Mouse (Mus musculus) left cerebral cortex, adult 9 months (tissue): ENCODE measurements at regions not wholly inside any gene's neighbourhood (a gene's known extent, or its start where the extent isn't known, plus 50 kb on each side); places are given as distances from the start of the nearest gene placed in this dataset.

Source experiments
- DNase-seq, 2 experiments: peaks; one replicate each; pipeline ENCODE4 v3.0.0; 2022; ENCODE audit warnings: low spot score in 2 of 2

DNA sequence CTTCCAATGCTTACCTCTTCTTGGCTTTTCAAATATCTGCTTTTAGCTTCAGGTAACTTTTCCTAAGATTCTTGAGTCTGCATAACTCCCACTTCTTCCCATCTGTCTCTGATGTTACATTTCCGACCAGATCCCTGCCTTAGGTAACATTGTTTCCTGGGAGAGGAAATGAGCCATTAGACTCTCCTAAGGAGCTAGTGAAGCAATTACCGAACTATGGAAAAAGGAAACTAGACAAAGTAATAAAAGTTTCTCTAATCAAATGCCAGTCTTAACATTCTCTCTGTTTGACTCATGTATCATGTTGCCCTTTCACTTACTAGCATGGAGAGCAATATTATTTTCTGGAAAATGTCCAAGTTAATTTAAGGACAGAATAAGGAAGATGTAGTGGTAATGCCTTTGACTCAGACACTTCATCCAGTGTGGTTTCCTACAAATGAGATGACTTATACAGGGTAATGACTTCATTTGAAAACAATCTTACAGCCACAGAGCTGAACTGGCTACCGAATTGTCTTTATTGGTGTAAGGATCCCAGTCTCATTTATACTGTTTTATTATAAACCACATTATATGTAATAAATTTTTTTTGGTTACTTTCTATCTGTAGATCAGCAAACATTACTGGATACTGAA lies 263.8 kb upstream of the Fam84a start:
- DNase-seq: no peak

DNA sequence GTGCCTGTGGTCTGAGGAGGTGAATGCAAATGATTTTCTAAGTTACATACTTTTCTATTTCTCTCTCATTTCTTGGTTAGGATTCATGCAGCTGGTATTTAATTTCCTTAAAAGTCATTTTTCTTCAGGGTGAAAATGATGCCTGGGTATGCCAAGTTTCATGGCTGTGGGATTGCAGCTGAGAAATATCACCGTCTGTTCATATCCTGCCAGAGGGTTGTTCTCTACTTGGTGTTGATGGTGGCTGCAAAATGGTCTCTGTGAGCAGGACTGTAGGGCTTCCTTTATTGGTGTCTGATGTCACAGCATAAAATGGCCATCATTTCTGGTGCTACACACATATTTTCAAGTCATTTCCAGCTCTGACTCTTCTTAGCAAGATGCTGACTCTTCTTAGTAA lies 259.2 kb upstream of the Fam84a start:
- no peak for DNase-seq

GRCm38 (mm10) chr12:14405796-14406195 lies 253.9 kb upstream of the Fam84a start:
- no peak for DNase-seq

- DNase-seq: no peak
These were observed 224.4 kb upstream of the Fam84a start for GRCm38 (mm10) chr12:14376211-14376610.

GRCm38 (mm10) chr12:14338244-14338799 lies 186.5 kb upstream of the Fam84a start:
- DNase-seq: peak in 1 of 2 experiments; percentile 6

DNA sequence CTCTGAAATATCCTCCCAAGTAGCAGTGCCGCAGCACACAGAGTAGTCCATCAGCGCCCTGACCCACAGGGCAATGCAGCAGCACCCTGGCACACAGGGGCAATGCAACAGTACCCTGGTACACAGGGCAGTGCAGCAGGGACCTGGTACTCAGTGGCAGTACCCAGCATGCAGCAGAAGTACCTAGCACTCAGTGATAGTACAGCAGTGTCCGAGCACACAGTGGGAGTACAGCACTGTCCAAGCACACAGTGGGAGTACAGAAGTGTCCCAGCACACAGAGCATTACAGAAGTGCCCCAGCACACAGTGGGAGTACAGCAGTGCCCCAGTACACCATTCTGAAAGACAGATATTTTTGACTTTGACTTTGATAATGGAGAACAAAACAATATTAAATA lies 186.0 kb upstream of the Fam84a start:
- no peak for DNase-seq

GRCm38 (mm10) chr12:14318693-14319092 lies 166.8 kb upstream of the Fam84a start:
- no peak for DNase-seq

DNA sequence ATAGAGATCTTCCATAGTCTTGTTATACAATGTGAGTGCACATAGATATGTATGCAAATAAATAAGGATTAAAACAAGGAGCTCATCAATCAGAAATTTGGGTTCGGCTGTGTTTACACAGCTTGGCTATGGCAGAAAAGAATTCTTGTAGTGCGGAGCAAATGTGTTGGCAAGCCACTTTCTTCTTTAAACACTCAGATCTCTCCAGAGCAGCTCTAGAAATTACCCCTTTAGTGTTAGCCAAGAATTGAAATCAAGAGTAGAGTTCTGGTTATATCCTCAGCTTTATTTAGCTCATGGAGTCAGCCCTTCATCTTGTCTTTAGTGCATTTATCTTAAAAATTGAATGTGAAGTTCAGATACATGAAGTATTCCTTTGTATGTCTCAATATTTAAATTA lies 164.5 kb upstream of the Fam84a start:
- DNase-seq: no peak

DNA sequence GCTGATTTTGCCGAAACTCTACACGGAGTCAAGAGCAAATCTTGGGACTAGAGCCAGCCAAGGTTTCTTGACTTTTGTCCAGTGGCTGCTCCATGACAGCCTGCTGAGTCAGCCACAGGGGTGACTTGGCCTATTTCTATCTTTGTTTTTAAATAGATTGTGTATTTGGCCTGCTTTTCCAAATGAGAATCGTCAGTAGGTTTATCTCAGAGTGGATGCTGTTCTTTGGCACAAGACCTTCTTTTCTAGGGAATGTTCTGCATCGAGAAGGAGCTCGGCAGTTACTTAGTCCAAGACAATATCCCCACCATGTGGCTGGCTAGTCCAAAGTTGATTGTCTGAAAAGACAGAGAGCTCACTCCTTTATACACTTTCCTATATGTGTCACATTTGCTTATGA lies 163.9 kb upstream of the Fam84a start:
- DNase-seq: peak; percentile 22 to 49

- no peak for DNase-seq
These were observed 150.6 kb upstream of the Fam84a start for GRCm38 (mm10) chr12:14302366-14302930.

DNA sequence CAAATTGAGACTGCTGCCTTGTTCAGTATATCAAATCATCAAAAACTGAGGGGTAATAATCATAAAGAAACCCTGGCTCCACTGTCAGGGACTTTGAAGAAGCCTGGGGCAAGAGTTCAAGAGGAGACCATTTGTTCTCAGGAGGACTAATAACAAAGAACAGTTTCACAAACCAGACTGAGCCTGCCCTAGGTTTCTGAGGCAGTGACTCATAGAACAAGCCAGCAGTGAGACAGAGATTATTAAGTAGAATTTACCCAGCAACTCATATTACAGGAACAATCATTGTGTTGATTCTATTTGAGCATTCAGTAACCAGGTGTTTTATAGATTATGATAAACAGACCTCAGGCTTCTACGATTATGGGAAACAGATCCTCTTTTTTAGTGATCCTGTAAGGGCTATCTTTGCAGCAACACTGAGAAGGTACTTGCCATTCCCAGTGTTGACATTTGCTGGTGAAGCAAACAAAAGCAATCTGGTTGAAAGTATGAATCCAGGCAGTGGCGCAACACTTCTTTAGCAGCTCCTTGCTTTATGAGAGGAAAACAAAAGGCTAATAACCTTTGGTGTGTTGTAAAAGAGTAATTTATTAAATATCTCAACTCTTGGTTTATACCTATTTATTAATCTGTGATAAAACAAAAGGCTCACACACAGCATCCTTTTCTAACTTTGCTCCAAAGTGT lies 150.0 kb upstream of the Fam84a start:
- no peak for DNase-seq

GRCm38 (mm10) chr12:14292083-14292482 lies 140.2 kb upstream of the Fam84a start:
- DNase-seq: no peak

DNA sequence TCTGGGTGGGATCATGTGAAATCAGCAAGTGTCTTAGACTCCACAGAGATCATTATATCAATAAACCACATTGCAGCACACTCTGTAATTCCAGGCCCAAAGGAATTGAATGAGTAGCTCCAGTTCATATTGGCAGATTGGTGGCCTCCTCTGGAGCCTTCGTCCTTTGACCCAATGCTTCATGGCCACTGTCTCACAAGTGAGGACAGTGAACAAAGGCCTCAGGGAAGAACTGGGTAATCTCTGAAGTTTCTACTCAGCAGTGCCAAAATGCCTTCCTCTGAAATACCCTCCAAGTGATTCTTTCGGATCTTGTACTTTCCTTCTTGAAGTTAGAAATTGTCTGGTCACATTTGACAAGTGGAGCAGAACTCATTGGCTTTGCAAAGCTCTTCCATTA lies 135.8 kb upstream of the Fam84a start:
- DNase-seq: no peak

DNA sequence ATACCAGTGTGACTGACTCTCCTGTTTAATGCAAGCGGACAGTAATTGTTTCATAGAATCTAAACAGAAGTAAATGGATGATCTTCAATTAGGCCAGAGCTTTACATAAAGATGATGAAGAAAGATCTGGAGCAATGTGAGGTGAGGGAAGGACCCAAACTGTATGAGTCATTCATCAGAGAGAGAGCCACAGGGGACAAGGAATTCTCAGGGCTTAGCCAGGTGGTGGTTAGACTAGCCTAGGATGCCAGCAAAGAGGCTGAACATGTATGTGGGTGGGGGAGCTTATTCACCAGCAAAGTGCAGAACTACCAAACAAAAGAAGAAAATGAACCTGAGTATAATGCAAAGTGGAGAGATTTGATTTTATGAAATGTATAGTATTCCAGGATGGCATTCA lies 134.8 kb upstream of the Fam84a start:
- no peak for DNase-seq

DNA sequence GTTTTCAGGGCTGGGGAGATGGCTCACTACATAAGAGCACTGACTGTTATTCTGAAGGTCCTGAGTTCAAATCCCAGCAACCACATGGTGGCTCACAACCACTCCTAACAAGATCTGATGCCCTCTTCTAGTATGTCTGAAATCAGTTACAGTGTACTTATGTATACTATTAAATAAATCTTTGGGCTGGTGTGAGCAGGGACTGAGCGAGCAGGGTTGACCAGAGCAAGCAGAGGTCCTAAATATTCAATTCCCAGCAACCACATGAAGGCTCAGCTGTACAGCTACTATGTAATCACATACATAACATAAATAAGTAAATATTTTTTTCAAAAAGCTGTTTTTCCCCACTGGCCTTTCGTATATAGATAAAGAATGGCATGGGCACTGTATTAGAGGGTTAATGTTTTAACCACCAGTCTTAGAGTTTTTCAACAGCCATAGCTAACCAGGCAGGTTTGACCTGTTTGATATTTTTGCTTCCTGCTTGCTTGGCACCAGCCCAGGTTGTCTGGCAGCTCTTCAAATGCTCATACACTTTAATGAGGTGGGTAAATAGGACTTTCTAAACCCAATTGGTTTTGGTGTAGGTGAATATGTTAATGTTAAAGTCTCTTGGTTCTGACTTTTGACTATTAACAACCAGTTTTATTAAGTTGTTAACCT lies 134.1 kb upstream of the Fam84a start:
- DNase-seq: no peak

DNA sequence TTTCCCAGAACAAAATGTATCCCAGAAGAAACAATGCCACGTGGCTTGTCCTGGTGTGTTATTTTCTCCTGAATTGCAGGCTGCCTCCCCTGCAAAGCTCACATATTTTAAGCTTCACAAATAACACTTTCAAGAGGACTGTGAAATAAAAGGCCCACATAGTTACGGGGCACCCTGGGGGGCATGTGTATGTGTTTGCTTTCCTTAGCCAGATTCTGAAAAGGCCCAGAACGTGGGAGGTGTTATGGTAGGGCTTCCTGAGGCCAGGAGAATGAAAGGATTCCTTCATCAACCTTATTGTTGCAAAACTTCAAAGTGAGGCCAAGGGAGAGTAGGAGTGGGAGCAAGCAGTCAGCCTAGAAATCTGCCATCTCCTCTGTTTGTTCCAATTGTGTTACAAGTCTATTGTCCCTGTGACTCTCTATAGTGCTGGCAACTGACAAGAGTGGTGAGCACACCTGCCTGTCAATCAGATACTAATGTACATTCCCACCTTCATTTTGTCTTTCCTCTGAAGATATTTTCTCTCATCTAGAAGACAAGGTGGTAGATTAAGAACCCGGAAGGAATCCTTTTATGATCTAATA lies 131.3 kb upstream of the Fam84a start:
- DNase-seq: peak; percentile 18 to 35

DNA sequence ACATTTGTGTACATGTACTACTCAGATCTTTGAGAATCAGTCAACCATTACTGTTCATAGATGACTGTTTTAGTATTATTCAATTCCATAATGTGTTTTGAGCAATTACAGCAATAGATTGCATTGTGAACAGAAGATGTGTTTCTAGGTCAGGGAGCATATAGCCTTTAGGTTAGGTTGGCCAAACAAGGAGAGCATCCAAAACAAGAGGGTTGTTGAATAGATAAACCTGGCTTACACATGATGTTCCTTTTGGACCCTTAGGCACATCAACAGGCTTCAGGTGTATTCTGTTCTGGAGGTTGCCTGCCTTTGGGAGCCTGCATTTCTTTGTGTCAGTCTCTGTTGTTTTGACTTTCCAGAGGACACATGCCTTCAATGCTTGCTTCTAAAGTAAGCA lies 123.4 kb upstream of the Fam84a start:
- no peak for DNase-seq

DNA sequence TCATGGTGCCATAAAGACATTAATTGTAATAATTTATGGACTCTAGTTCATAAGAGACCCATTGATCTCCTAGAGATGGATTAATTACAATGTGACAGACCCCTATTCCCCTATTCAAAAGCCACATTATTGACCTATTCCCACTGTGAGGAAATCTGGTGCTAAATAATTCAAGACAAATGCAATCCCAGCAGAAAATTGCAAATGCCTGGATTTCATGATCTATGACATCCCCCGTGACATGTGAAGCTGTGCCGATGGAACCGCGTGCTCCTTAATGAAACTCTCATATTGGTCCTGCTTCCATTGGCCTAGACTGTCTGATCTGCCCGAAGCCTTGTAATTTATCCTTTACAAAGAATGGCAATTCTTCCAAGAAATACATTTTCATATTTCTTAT lies 122.9 kb upstream of the Fam84a start:
- DNase-seq: no peak

GRCm38 (mm10) chr12:14271216-14271615 lies 119.4 kb upstream of the Fam84a start:
- no peak for DNase-seq

DNA sequence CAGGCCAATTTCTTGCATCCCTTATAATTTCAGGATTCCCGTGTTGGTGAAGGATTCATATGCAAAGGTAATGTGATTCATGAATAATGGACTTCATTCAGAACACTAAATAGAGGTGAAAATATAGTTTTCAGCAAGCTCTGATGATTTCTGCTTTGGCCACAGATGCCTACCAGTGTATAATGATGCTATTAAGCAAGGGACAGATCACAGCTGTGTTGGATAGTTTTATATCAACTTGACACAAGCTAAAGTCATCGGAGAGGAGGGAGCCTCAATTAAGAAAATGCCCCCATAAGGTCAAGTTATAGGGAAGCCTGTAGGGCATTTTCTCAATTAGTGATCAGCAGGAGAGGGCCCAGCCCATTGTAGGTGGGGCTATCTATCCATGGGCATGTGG lies 109.2 kb upstream of the Fam84a start:
- DNase-seq: no peak

- DNase-seq: no peak
These were observed 108.4 kb upstream of the Fam84a start for GRCm38 (mm10) chr12:14260288-14260687.

GRCm38 (mm10) chr12:14253336-14253735 lies 101.5 kb upstream of the Fam84a start:
- DNase-seq: peak in 1 of 2 experiments; percentile 25
